Mouse (Mus musculus) cortical plate, adult 2 months (tissue): ENCODE results near the gene C77080. TPM values are rescaled to one million over a fixed set of nuclear protein-coding genes. Genes with fewer than 3 reads are reported as not detected.
A peak's percentile ranks its signal among the peaks of the same experiment; 100 is the strongest.

Source experiments
- H3K27ac ChIP-seq: fragments of 200-500 bp; 2 replicates; pipeline ENCODE4 v1.5.1; 2012; ENCODE audit warnings: low read length, control low read depth, inconsistent platforms; ENCODE audit not compliant: insufficient read depth
- H3K4me1 ChIP-seq: fragments of 200-500 bp; 2 replicates; pipeline ENCODE4 v1.6.1; 2011; ENCODE audit warnings: low read length; ENCODE audit not compliant: control insufficient read depth, insufficient read depth
- H3K4me3 ChIP-seq: fragments of 200-500 bp; 2 replicates; pipeline ENCODE4 v1.5.1; 2011; ENCODE audit warnings: mild to moderate bottlenecking, low read length, control low read depth; ENCODE audit not compliant: insufficient read depth
- CTCF ChIP-seq: fragments of 200-500 bp; IDR thresholded peaks from 2 replicates; pipeline ENCODE4 v1.5.1; 2011; ENCODE audit warnings: mild to moderate bottlenecking, control low read depth, low read length; ENCODE audit not compliant: insufficient read depth; ENCODE audit errors: extremely low read depth
- POLR2A ChIP-seq: fragments of 200-500 bp; IDR thresholded peaks from 2 replicates; pipeline ENCODE4 v1.6.1; 2011; ENCODE audit warnings: mild to moderate bottlenecking, low read length, control low read depth; ENCODE audit not compliant: insufficient read depth; ENCODE audit errors: extremely low read depth
- polyA plus RNA-seq: library from polyadenylated mRNA; depleted of rRNA; stranded (reverse); fragments of >200 nt; gene quantifications from 2 replicates; pipeline ENCODE4 v1.2.3, GENCODE M21; 2012

Gene C77080
- polyA plus RNA-seq, 1 experiment = 15.0 TPM

DNA sequence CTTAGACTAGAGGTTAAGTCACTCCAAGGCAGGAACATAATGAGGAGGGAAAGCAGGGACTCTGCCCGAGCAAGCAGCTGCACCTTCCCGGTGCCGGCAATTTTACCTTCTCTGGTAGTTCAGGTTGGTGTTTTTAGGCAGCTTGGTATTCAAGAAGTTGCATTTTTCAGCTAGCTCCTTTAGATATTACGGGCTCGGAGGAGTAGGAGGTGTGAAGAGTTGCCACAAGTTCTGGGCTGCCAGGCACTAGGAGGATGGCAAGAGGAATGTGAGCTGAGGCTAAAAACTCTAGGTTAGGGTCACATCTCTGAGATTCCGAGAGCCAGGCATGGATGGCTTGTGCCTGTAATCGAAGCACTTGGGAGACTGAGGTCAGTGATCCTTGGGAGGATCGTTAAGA, 28.5 kb upstream of the C77080 start:
- no peak overlapping the region for H3K4me3 ChIP-seq
- H3K4me1 ChIP-seq = peaks cover 3% of the 10 kb centered on the region; the same call in 1 of the 2 replicates
- TF ChIP-seq POLR2A = no peak
- TF ChIP-seq CTCF = no peak
- no peak overlapping the region for H3K27ac ChIP-seq

DNA sequence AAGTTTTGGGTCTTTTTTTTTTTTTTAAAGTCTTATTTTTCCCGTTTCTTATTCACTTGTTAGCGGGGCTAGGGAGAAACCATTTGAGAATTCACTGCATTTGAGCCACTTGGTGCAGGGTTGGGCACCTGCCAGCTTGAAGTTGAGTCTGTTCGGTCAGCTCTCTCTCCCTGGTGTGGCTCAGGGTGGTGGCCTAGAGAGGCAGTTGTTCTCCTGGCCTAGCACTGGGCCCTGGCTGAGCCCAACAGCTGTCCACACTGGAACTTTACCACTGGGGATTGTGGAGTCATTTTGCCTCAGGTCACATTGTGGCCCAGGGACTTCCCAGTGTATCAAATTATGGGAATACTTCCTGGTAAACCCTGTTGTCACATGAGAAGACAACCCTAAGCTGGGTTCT, 26.9 kb upstream of the C77080 start:
- no peak for TF ChIP-seq CTCF
- no peak for TF ChIP-seq POLR2A
- Histone ChIP-seq H3K4me3 (no peak overlapping the region), H3K4me1 (peaks cover 3% of the 10 kb centered on the region; the same call in 1 of the 2 replicates), H3K27ac (no peak overlapping the region)

DNA sequence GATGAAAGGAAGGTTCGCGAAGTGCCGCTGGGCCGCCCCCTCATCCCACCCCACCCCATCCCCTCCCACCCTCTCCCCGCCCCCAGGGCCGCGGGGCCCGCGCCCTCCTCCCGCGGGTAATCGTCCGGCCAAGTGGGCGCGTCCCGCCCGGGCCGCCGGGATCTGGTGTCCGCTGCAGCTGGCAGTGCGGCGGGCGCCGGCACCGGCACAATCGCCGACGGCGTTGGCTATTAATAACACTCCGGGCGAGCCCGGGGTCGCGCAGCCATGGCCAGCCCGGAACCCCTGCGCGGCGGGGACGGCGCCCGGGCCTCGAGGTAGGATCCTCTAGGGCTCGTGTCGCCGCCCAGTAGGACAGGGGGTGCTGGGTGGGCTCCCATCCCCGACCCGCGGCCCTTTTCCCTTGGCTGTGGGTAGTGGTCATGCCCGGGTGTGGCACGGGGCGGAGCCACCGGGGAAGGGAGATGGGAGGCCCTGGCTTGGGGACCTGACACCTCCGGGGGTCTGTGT, 26.3 kb upstream of the C77080 start, which contains the start of gene Sync:
TSS of gene Sync (plus strand) at position 146 of the 510 bp plus-strand sequence.
- Histone ChIP-seq H3K4me3 (peak within 1 kb of the TSS; percentile 33; the same call in 1 of the 2 replicates), H3K4me1 (peaks cover 3% of the 10 kb centered on the region; the same call in 1 of the 2 replicates), H3K27ac (no peak within 1 kb of the TSS)
- TF ChIP-seq CTCF (no peak), POLR2A (no peak)

DNA sequence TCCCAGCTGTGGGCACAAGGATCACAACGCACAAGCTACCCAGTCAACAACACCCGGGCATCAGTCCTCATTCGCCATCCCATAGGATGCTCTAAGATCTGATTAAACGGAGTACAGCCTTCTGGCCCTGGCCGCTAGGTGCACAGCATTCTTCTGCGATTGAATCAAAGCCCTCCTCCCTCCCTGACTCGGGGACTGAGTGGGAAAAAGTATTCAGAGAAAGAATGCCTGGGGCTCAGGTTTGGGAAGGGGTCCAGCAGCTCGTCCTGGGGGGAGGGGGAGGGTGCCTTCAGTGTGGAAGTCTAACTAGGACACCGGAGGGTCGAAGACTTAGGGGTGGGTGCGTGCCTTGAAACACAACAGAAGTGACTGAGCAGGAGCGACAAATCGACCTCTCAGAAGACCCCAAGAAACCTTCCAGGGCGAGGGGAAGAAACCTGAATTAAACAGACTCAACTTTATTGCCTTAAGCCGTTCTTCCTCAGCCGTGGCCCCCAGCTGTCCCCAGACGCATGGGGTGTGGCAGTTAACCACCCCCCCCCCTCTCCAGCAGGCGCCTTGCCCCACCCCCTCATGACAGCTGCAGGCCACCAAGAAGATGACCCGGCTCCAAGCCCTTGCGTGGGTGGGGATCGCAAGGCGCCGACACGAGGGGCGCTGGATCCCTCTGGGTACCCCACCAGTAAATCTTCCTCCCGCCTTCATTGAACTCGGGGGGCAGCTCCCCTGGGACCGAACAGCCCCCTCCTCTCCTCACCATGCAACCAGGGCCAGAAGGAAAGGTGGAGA, 25.7 kb upstream of the C77080 start:
- Histone ChIP-seq H3K4me3 (peak overlapping the region; percentile 33; the same call in 1 of the 2 replicates), H3K27ac (no peak overlapping the region), H3K4me1 (peaks cover 3% of the 10 kb centered on the region; the same call in 1 of the 2 replicates)
- TF ChIP-seq CTCF (no peak), POLR2A (no peak)

DNA sequence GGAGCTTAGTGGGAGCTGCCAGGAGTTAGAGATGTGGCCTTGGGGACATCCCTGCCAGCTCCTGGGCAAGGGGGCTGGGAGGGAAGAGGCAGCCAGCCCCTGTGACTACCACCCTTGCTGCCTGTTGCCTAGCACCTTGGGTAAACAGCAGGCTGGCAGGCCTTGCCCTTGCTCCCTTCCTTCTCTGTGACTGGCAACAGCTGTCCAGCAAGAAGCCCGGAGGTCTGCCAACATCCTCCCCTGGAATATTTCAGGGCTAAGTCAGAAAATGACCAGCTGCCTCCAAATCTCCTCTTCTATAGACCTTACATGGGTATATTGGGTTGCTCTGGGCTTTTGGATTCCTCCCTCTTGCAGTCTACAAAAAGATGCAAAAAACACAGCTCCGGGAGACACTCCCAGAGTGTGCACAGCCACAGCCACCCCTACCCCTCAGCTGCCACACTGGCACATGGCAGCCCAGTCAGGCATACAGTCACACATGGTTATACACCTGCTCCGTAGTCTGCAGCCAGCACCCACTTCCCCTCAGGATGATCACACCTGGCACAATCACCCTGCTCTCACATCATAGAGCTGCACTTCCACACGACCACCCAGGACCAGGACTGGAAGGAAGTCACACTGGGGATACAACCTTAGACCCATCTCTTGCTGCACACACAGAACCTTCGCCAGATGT, 24.9 kb upstream of the C77080 start:
- peaks cover 3% of the 10 kb centered on the region; the same call in 1 of the 2 replicates for H3K4me1 ChIP-seq
- TF ChIP-seq CTCF (no peak), POLR2A (no peak)
- no peak overlapping the region for H3K27ac ChIP-seq
- H3K4me3 ChIP-seq = peak overlapping the region; percentile 33; the same call in 1 of the 2 replicates

DNA sequence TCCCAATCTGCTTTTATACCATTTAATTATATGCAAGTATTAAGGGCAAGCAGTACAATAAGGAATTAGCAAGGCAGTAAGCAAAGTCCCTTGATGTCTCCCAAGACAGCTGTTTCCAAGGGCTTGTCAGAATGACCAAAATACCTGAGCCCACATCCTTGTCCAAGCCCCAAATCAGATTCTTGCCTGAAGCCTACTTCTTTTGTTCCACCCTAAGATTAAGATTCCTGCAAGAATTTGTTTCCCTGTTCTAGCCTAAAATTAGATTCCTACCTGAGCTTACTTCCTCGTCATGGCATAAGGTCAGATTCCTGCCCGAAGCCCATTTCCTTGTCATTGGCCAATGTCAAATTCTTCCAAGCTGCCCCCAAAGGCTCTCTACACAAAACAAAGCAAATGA, 23.5 kb upstream of the C77080 start:
- Histone ChIP-seq H3K4me3 (no peak overlapping the region), H3K4me1 (peaks cover 3% of the 10 kb centered on the region; the same call in 1 of the 2 replicates), H3K27ac (no peak overlapping the region)
- TF ChIP-seq POLR2A (no peak), CTCF (no peak)

DNA sequence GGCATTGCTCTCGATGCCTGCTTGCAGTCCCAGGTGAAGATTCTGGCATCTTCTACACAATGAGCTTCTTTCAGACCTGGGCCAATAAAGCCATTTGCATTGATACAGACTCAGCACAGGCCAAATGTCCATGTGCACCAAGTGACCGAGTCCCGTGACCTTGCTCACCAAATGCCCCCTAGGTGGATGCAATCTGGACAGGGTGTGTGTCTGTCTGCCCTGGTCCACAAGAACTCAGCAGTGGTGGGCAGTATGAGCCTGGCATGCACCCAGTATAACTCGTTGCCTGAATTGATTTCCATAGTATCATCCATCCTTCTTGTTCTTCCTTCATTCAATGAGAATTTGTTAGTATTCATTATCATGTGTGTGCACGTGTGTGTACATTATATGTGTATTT, 22.0 kb upstream of the C77080 start:
- TF ChIP-seq POLR2A (no peak), CTCF (no peak)
- Histone ChIP-seq H3K4me1 (peaks cover 3% of the 10 kb centered on the region; the same call in 1 of the 2 replicates), H3K27ac (no peak overlapping the region), H3K4me3 (no peak overlapping the region)

DNA sequence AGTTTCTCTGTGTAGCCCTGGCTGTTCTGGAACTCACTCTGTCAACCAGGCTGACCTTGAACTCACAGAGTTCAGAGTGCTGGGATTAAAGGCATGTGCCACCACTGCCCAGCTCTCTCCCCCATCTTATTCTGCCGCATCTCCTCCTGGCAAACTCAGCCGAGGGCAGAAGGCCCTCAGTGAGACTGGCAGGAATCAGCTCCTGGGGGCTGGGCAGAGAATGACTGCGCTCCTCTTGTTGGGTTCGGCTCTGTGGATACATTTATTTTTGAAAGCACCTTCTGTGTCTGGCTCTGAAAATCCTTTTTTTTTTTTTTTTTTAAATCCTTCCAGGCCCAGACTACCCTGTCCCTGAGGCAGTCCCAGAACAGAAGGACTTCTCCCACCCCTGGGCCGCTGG, 21.6 kb upstream of the C77080 start:
- no peak for TF ChIP-seq POLR2A
- no peak for TF ChIP-seq CTCF
- H3K4me3 ChIP-seq = no peak overlapping the region

DNA sequence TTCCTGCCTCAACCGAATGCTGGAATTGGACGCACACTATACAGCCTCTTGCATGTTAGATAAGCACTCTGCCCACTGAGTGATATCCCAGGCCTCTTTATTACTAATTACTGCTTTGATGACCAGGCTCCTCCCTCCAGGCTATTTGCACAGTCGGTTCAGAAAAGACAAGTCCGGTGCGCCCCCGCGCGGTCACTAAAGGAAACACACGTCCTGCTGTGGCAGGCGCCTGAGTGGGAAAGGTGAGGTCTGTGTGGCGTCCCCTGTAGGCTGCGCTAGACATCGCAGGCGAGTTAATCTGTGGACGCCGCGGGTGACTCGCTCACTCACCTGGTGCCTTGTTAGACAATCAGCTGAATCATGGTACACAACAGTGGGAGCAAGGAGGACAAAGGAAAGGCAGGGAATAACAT, 15.3 kb upstream of the C77080 start:
- TF ChIP-seq POLR2A = no peak
- peak; percentile 98 for TF ChIP-seq CTCF
- H3K4me1 ChIP-seq = no peaks in the 10 kb centered on the region
- no peak overlapping the region for H3K4me3 ChIP-seq
- no peak overlapping the region for H3K27ac ChIP-seq

More for the DNA sequence above, 21.6 kb upstream of the C77080 start:
- no peak overlapping the region for H3K27ac ChIP-seq
- peaks cover 3% of the 10 kb centered on the region; the same call in 1 of the 2 replicates for H3K4me1 ChIP-seq

DNA sequence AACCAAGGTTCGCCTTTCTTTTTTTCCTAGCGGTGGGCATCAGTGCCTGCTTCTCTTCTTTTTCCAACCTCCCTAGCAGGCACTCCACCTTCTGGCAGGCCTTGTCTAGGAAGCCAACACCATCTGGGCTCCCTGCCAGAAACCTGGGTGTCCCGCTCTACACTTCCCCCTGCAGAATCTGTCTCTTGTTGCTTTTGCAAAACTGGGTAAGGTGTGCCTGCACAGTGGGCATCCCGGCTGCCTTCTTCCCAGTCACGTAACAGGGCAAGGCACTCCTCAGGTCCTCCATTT, 11.5 kb upstream of the C77080 start:
- TF ChIP-seq CTCF = 0 out of 2 replicates have a peak, but pooled peaks have one; percentile 2
- TF ChIP-seq POLR2A = no peak
- H3K27ac ChIP-seq = no peak overlapping the region

More for the DNA sequence above, 11.5 kb upstream of the C77080 start:
- Histone ChIP-seq H3K4me1 (no peaks in the 10 kb centered on the region), H3K4me3 (no peak overlapping the region)
